Mouse (Mus musculus) kidney, postnatal 25 days (tissue): Measurements from ENCODE around the gene Fau.
"Not testable (repeated sequence)": the region's sequence is repeated elsewhere in the genome, so short reads cannot be mapped to it uniquely, and the experiment has no call there.

Source experiments
- DNase-seq, 2 experiments: peaks; one replicate each; pipeline ENCODE4 v3.0.0; 2021; ENCODE audit warnings: mixed read lengths in 2 of 2

Gene Fau

GRCm38 (mm10) chr19:6057313-6058096 is at the start of gene Fau, which contains the start of gene Mrpl49:
Gene Fau, plus strand, starts transcription at chr19:6057844.
Gene Mrpl49, minus strand, starts transcription at chr19:6057785.
- DNase-seq: peak; percentile 99 to 100

- no peak for DNase-seq
These were observed 48.5 kb upstream of the Fau start for GRCm38 (mm10) chr19:6009137-6009536.

GRCm38 (mm10) chr19:6013691-6014090 is 44.0 kb upstream of the Fau start:
- DNase-seq: no peak

GRCm38 (mm10) chr19:6014991-6015510 is 42.6 kb upstream of the Fau start:
- DNase-seq: peak; percentile 50 to 71

GRCm38 (mm10) chr19:6015511-6016315 is 41.9 kb upstream of the Fau start, which contains the start of gene Capn1:
Gene Capn1, minus strand, starts transcription at chr19:6015897.
- DNase-seq: peak; percentile 73 to 87

GRCm38 (mm10) chr19:6016532-6016931 is 41.1 kb upstream of the Fau start:
- DNase-seq: no peak

- peak; percentile 90 to 95 for DNase-seq
These were observed 39.2 kb upstream of the Fau start for GRCm38 (mm10) chr19:6018142-6019089.

GRCm38 (mm10) chr19:6020276-6020675 is 37.4 kb upstream of the Fau start:
- DNase-seq: no peak

- DNase-seq: no peak
These were observed 34.6 kb upstream of the Fau start for GRCm38 (mm10) chr19:6023059-6023458.

GRCm38 (mm10) chr19:6023930-6024329 is 33.7 kb upstream of the Fau start:
- DNase-seq: no peak

- no peak for DNase-seq
These were observed 28.7 kb upstream of the Fau start for GRCm38 (mm10) chr19:6028991-6029390.

- DNase-seq: no peak
These were observed 28.2 kb upstream of the Fau start for GRCm38 (mm10) chr19:6029426-6029825.

GRCm38 (mm10) chr19:6030520-6031280 is 26.9 kb upstream of the Fau start:
- no peak for DNase-seq

GRCm38 (mm10) chr19:6035966-6036585 is 21.6 kb upstream of the Fau start:
- no peak for DNase-seq

- no peak for DNase-seq
These were observed 19.9 kb upstream of the Fau start for GRCm38 (mm10) chr19:6037695-6038094.

GRCm38 (mm10) chr19:6038326-6038725 is 19.3 kb upstream of the Fau start:
- DNase-seq: no peak

- no peak for DNase-seq
These were observed 17.6 kb upstream of the Fau start for GRCm38 (mm10) chr19:6040002-6040401.

GRCm38 (mm10) chr19:6042293-6042692 is 15.4 kb upstream of the Fau start:
- DNase-seq: no peak

- DNase-seq: not testable (repeated sequence)
These were observed 13.5 kb upstream of the Fau start for GRCm38 (mm10) chr19:6044102-6044501.

GRCm38 (mm10) chr19:6045366-6046293 is 12.0 kb upstream of the Fau start:
- no peak for DNase-seq
